Mouse (Mus musculus) liver, postnatal 0 days (tissue): ENCODE measurements around the gene Rslcan18.

ENCODE experiments used
- CTCF ChIP-seq: sonication (generic); IDR thresholded peaks from 2 replicates; pipeline ENCODE4 v1.5.1; 2016; ENCODE audit warnings: antibody characterized with exemption, low read depth
- EP300 ChIP-seq: IDR thresholded peaks from 2 replicates; pipeline ENCODE4 v1.6.1; 2016; ENCODE audit warnings: antibody characterized with exemption, low read depth, mild to moderate bottlenecking

DNA sequence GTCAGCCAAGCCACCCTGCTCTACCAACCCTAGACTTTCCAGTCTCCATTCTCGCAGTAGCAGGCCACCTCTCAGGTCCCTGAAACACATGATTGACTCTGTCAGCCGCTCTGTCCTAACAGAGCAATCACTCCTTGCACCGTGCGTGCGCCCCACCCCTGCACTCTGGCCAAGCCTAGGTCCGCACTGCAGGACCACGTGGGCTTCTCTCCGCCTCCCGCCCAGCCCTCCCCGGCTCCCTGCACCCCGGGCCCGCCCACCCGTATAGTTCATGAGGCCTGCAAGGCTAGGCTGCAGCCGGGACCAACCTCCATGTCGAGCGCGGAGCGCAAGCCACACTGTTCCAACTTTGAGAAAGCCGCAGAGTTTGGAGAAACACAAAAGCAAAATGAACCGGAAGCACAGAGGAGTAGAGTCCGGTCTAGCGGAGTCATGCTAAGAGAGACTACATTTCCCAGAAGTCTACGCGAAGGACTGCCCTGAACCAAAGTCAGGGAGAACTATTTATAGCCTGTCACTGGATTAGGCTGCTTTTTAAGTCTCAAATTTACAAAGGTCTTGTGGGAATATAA is 34.8 kb downstream of the Rslcan18 start:
- TF ChIP-seq CTCF (no peak), EP300 (no peak)
